Mouse (Mus musculus): ENCODE measurements around the gene Prox1.

The Prox1 gene

GRCm38 (mm10) chr1:190173596-190173995 lies 3.1 kb upstream of the Prox1 start:
- DNase-seq (ENCODE audit: low spot score in 2 of 2): no peak

- no peak for DNase-seq (ENCODE audit: low spot score in 2 of 2)
These were observed 2.5 kb upstream of the Prox1 start for GRCm38 (mm10) chr1:190172979-190173461.

GRCm38 (mm10) chr1:190172311-190172978 lies 1.9 kb upstream of the Prox1 start:
- DNase-seq (ENCODE audit: low spot score in 2 of 2): no peak

- no peak for DNase-seq (ENCODE audit: low spot score in 2 of 2)
These were observed 1.2 kb upstream of the Prox1 start for GRCm38 (mm10) chr1:190171750-190172149.

GRCm38 (mm10) chr1:190171341-190171740 lies 827 bp upstream of the Prox1 start:
- no peak for DNase-seq (ENCODE audit: low spot score in 2 of 2)

GRCm38 (mm10) chr1:190170819-190171216 lies 304 bp upstream of the Prox1 start:
- no peak for DNase-seq (ENCODE audit: low spot score in 2 of 2)

DNA sequence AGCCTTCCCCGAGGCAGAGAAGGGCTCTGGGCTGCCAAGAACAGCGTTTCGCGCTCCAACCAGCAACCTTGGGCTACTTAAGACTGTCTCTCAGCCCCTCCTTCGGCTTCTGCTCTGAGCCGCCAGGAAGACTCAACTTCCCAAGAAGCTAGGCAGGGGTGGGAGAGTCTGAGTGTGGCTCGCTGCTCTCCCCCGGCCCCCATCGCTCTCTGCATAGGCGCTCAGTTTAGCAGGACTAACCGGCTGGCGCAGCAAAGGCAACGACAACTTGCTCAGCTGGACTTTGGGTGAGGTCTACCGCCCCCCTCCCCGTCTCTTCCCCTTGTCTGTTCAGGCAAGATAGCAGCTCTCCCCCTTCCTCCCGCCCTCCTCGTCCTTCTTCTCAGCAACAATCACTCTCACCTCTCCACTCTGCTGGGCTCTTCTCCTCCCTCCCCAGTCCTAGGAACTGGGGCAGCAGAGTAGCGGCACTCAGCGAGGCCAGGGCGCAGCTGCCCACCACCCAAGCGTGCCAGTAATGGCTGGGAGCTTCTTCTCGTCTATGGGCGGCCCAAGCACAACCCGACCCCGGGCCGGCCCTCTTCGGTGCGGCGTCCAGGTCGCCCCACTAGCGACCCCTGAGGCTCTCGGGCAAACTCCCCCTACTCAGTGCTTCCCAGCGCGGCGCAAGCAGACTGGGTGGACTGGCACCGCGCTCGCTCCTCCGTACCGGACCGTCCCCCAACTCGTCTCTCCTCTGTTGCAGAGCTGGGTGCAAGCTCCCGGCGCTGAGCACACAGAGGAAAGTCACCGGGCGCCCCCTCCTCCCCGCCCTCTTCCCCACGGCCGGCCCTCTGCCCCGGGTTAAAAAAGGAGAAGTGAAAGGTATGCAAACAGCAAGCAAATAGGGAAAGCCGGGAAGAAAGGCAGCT lies 1.5 kb downstream of the Prox1 start:
- no peak for DNase-seq (ENCODE audit: low spot score in 2 of 2)

GRCm38 (mm10) chr1:190168115-190168514 lies 2.4 kb downstream of the Prox1 start:
- no peak for DNase-seq (ENCODE audit: low spot score in 2 of 2)

DNA sequence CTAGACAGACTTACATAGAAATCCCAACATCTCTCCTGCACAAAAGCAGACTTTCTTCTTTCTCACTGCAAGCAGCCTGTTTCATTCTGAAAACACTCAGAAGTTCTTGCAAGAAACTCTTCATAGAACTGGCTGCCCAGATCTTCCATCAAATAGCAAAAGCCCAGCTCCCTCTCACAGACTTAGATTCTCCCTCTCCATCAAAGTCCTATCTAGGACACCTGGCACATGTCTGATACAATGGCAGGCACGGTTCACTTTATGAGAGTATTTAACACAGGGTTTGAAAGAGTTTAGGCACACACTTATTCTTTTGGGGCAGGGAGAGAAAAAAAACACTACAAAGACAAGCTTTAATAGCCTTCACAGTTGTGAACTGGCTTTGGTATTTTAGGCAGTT lies 2.9 kb downstream of the Prox1 start:
- DNase-seq (ENCODE audit: low spot score in 2 of 2): no peak

GRCm38 (mm10) chr1:190165511-190165910 lies 5.0 kb downstream of the Prox1 start:
- no peak for DNase-seq (ENCODE audit: low spot score in 2 of 2)

- DNase-seq (ENCODE audit: low spot score in 2 of 2): no peak
These were observed 7.0 kb downstream of the Prox1 start for GRCm38 (mm10) chr1:190163471-190163870.

- DNase-seq (ENCODE audit: low spot score in 2 of 2): no peak
These were observed 8.6 kb downstream of the Prox1 start for GRCm38 (mm10) chr1:190161708-190162465.

DNA sequence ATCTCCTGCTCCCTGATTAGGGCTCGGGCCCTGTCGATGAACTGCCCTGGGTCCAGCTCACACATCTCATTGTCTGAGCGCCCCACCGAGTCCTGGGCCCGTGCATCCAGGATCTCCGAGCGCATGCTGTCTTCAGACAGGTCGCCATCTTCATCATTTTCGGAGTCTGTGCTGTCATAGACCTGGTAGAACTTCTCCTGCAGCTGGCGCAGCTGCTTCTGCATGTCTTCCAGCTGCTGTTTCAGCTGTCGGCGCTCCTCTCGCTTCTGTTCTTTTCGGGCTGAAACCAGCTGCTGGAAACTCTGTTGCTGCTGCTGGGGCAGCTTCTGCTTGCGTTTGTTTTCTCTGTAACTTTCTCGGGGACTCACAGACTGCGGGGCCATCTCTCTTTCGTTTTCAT lies 9.2 kb downstream of the Prox1 start:
- DNase-seq (ENCODE audit: low spot score in 2 of 2): no peak

DNA sequence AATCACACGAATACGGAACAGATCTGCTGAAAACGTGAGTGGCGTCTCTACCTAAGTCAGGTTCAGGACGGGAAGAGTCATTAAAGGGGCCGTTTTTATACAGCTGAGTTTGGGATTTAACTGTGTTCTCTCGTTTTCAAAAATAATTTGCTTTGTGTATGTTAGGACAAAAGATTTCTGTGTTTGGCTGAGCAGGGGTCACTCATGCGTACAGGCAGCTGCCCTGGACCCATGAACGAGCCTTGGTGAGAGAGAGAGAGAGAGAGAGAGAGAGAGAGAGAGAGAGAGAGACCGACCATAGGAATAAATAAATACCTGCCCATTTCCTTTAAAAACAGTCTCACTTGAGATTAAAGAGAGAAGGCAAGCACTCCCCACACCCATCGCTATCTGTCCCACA lies 11.1 kb downstream of the Prox1 start:
- DNase-seq (ENCODE audit: low spot score in 2 of 2): no peak

GRCm38 (mm10) chr1:190155751-190156150 lies 14.8 kb downstream of the Prox1 start:
- no peak for DNase-seq (ENCODE audit: low spot score in 2 of 2)

DNA sequence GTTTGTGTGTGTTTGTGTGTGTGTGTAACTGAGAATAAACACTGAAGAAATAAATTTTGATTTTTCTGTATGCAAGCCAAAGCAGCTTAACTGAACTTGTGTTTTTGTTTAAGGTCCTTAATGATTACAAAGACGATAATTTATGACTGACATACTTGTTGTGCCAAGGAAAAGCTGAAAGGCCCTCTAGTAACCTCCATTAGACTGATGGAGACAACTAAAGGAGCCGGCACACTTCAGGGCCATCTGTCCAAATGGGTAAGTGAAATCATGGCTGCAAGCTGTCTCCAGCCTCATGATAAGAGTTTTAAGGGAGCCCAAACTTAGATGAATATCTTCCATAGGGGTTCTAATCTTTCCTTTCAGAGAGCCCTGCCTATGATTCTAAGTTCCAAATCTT lies 15.5 kb downstream of the Prox1 start:
- no peak for DNase-seq (ENCODE audit: low spot score in 2 of 2)

- DNase-seq (ENCODE audit: low spot score in 2 of 2): no peak
These were observed 16.2 kb downstream of the Prox1 start for GRCm38 (mm10) chr1:190154292-190154691.

DNA sequence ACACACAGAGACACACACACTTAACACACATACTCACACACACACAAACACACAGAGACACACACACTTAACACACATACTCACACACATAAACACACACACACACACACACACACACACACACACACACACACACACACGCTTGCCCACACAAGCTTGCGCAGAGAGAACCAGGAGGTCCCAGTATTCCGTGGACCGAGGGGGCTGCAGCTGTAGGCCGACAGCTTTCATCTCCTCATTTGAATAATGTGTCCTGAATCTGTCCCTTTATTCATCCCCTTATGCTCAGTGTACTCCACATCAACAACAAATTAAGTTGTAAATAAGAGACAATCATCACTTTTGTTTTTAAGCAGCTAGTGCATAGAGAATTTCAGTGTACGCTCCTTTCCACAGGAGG lies 17.9 kb downstream of the Prox1 start:
- DNase-seq (ENCODE audit: low spot score in 2 of 2): no peak

GRCm38 (mm10) chr1:190149233-190149741 lies 21.2 kb downstream of the Prox1 start:
- DNase-seq (ENCODE audit: low spot score in 2 of 2): no peak

DNA sequence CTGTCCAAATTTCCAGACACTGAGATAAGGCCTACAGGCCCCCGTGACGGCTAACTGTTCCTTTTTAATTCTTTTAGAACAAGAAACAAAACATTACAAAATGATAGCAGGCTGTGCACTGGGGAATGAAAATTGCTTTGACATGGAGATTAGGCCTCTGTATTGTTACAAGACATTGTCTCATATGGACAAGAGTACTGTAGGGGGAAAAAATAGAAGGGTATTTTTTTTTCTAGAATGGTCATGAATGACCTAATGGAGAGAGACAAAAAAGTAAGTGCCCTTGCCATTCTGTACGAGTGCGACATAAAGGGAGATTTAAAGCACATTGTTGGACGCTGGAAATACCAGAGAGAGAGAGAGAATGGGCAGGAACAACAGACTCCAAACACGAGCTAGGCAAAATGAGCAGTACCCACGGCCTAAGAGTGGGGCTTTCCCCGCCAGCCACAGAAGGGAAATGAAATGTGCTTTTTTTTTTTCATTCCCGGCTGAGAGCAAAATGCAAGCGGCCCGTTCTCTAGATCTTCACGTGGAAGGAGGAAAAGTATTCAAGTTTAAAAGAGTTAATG lies 21.8 kb downstream of the Prox1 start:
- no peak for DNase-seq (ENCODE audit: low spot score in 2 of 2)

GRCm38 (mm10) chr1:190147816-190148215 lies 22.7 kb downstream of the Prox1 start:
- no peak for DNase-seq (ENCODE audit: low spot score in 2 of 2)

- no peak for DNase-seq (ENCODE audit: low spot score in 2 of 2)
These were observed 26.1 kb downstream of the Prox1 start for GRCm38 (mm10) chr1:190144416-190144815.

Data from natural killer cell, adult 2 months (primary cell).